Mouse (Mus musculus): ENCODE results near the gene Nrtn.
A peak's percentile ranks its signal among the peaks of the same experiment; 100 is the strongest.

Nrtn gene

GRCm38 (mm10) chr17:56762769-56763731 lies 5.7 kb upstream of the Nrtn start:
- DNase-seq: peak; percentile 72

GRCm38 (mm10) chr17:56761991-56762410 lies 4.7 kb upstream of the Nrtn start:
- peak; percentile 85 for DNase-seq

GRCm38 (mm10) chr17:56761077-56761476 lies 3.7 kb upstream of the Nrtn start:
- DNase-seq: peak; percentile 51

- DNase-seq: no peak
These were observed 1.9 kb upstream of the Nrtn start for GRCm38 (mm10) chr17:56759261-56759660.

- peak; percentile 55 for DNase-seq
These were observed 802 bp upstream of the Nrtn start for GRCm38 (mm10) chr17:56758132-56758531.

- DNase-seq: no peak
These were observed 479 bp downstream of the Nrtn start for GRCm38 (mm10) chr17:56756703-56757399.

- no peak for DNase-seq
These were observed 2.8 kb downstream of the Nrtn start for GRCm38 (mm10) chr17:56754271-56755185.

- no peak for DNase-seq
These were observed 3.9 kb downstream of the Nrtn start for GRCm38 (mm10) chr17:56753452-56753851.

- DNase-seq: no peak
These were observed 5.8 kb downstream of the Nrtn start for GRCm38 (mm10) chr17:56751404-56752072.

GRCm38 (mm10) chr17:56744173-56744572 lies 13.2 kb downstream of the Nrtn start:
- DNase-seq: no peak

GRCm38 (mm10) chr17:56740788-56741160 lies 16.6 kb downstream of the Nrtn start:
- no peak for DNase-seq

- no peak for DNase-seq
These were observed 17.1 kb downstream of the Nrtn start for GRCm38 (mm10) chr17:56740118-56740787.

GRCm38 (mm10) chr17:56738221-56738620 lies 19.1 kb downstream of the Nrtn start:
- no peak for DNase-seq

- no peak for DNase-seq
These were observed 20.8 kb downstream of the Nrtn start for GRCm38 (mm10) chr17:56736534-56736933.

GRCm38 (mm10) chr17:56729656-56730055 lies 27.7 kb downstream of the Nrtn start:
- DNase-seq: no peak

- no peak for DNase-seq
These were observed 28.2 kb downstream of the Nrtn start for GRCm38 (mm10) chr17:56729151-56729550.

- no peak for DNase-seq
These were observed 29.2 kb downstream of the Nrtn start for GRCm38 (mm10) chr17:56728117-56728516.

GRCm38 (mm10) chr17:56727659-56728058 lies 29.7 kb downstream of the Nrtn start:
- no peak for DNase-seq

GRCm38 (mm10) chr17:56727029-56727649 lies 30.2 kb downstream of the Nrtn start:
- no peak for DNase-seq

- DNase-seq: no peak
These were observed 33.7 kb downstream of the Nrtn start for GRCm38 (mm10) chr17:56723419-56724161.
